Mouse (Mus musculus): ENCODE data around the gene Camsap1.

The Camsap1 gene

GRCm38 (mm10) chr2:25884756-25885155 is 98.3 kb downstream of the Camsap1 start:
- DNase-seq (ENCODE audit: low spot score in 2 of 2) = no peak

GRCm38 (mm10) chr2:25882276-25882675 is 100.8 kb downstream of the Camsap1 start:
- DNase-seq (ENCODE audit: low spot score in 2 of 2) = no peak

- no peak for DNase-seq (ENCODE audit: low spot score in 2 of 2)
Measured at GRCm38 (mm10) chr2:25879061-25879460, 104.0 kb downstream of the Camsap1 start.

DNA sequence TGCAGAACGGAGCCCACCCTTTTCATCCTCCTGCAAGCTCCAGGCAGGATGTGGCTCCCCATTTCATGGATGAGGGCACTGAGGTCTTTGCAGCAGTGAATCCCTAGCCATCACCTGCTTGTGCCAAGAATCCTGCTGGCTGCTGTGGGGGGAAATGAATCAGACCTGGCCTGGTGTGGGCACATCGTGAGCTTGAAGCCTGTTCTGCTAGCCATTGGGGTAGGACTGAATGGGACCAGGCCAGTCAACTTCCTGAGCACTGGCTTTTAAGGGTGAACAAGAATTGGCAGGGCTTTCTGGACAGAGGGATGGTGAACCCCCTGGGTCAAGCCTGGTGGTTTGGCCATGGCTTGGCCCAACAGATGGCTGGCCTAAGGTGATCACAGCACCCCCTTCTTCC is 104.6 kb downstream of the Camsap1 start:
- DNase-seq (ENCODE audit: low spot score in 2 of 2) = no peak

DNA sequence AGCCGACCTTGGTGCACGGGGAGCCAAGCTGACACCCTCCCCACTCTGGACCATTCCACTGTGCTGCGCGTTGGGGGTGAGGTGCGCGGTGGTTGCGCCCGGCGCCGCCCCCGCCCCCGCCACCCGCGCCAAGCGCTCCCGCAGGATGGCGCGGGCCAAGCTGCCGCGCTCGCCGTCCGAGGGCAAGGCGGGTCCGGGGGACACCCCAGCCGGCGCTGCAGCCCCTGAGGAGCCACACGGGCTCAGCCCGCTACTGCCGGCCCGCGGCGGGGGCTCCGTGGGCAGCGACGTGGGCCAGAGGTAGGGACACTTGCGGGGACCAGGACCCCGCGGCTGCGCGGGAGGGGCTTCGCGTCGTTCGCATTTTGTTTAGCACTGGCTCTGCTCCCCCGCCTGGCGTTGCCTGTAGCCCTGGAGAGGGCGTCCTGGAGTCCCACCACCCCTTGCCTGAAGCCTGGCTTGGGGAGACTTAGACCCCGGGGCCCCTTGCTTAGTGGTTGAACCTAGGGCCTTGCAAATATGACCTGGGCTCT is 105.3 kb downstream of the Camsap1 start:
- DNase-seq (ENCODE audit: low spot score in 2 of 2) = no peak

DNA sequence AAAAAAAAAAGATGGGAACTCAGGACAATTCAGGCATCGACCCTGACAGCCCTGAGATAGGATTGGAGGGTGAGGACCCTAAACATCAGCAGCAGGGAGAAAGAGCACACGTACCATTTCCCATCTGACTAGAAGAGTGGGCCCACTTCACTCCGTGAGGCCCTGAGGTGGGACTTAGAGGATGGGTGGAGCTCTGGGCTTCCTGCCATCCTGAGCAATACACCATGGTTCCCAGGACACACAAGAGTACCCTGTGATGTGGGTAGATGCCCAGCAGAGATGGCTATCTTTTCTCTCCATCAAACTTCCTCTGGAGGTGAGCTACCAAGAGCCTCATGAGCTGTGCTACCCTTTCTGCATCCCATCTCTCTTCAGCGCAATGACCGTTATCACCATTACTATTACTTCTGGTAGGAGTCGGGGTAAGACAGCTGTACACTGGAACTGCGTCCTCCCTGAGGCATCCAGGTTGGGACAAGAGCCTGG is 105.8 kb downstream of the Camsap1 start:
- DNase-seq (ENCODE audit: low spot score in 2 of 2) = no peak
